Mouse (Mus musculus): ENCODE measurements around the gene Rnd2. TPM values are rescaled to one million over a fixed set of nuclear protein-coding genes. Genes with fewer than 3 reads are reported as not detected.
A peak's percentile ranks its signal among the peaks of the same experiment; 100 is the strongest.

The Rnd2 gene
- 8.9 and 10.4 TPM in 2 replicates for total RNA-seq (2012; rRNA removed)

DNA sequence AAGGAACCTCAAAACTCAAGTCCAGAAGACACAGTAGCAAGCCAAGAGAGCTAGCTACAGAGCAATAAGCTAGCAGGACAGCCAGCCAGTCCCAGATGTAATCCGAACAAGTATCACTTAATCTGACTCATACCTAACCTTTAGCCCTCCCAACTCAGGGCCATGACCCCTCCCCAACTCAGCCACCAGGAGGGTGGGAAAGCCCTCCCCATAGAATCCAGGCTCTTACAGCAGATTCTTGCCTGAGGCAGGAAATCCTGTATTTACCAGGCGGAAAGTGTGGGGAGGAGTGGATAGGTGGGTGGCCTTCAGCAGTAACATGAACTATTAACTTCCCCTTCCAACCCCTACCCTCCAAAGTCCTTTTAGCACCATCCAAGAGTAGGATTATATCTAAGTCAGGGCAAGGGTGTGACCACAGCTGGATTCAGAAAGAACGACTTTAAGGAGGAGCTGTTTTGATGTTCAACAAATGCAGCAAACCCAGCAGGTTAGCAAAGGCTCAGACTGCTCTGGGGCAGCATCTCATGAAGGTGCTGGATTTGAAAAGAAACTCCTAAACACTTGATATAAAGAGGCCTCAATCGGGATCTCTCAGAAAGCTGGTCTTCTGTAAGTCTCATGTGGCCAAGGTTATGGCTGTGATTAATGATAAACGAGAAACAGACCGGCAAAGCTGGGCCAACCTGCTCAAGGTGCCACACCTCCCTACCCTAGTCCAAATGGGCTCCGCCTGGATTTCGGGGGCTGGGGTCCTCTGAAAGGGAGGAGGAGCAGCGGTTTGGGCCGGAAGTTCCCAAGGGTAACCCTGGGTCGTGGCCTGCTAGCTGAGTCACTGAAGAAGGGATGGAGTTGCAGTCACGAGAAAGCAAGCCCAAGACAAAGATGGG lies at the start of gene Rnd2:
Gene Rnd2, plus strand, starts transcription at position 789 of the 890 bp plus-strand sequence.
- Histone ChIP-seq H3K9ac (ENCODE audit: insufficient read depth, low read depth, low read length, poor library complexity, severe bottlenecking) (peak within 1 kb of the TSS; percentile 74), H3K9me3 (ENCODE audit: control insufficient read depth, insufficient read depth, low read depth, low read length) (no peaks in the 10 kb centered on the region), H3K36me3 (ENCODE audit: control insufficient read depth, insufficient read depth, low read length, poor library complexity, severe bottlenecking) (peaks cover 23% of the 10 kb centered on the region), H3K4me1 (ENCODE audit: control insufficient read depth in 2 of 2, insufficient read depth in 2 of 2, low read length in 2 of 2, poor library complexity in 1 of 2) (peaks cover 7 to 32% of the 10 kb centered on the region in 2 experiments; a peak in 3 of 4 replicates), H3K4me3 (ENCODE audit: insufficient read depth in 1 of 2, low read depth in 1 of 2, low read length in 2 of 2, poor library complexity in 1 of 2, severe bottlenecking in 1 of 2) (peak within 1 kb of the TSS; percentile 77 to 79), H3K27ac (ENCODE audit: insufficient read depth, low read depth, low read length, poor library complexity, severe bottlenecking) (peak within 1 kb of the TSS; percentile 82)
- DNase-seq (ENCODE audit: low read depth, low spot score) = no peak
- in situ Hi-C loops (cut with MboI; ENCODE audit: low sequenced_read_pairs in 2 of 2, unreplicated experiment in 2 of 2) = no loop called here
- no peak for TF ChIP-seq ZNF384 (IDR thresholded peaks at IDR 0.05; ENCODE audit: low read depth, low read length)
- TF ChIP-seq MAFK (IDR thresholded peaks at IDR 0.05; ENCODE audit: insufficient read depth, low read depth, low read length) = 0 out of 2 replicates have a peak, but pooled peaks have one; percentile 42

DNA sequence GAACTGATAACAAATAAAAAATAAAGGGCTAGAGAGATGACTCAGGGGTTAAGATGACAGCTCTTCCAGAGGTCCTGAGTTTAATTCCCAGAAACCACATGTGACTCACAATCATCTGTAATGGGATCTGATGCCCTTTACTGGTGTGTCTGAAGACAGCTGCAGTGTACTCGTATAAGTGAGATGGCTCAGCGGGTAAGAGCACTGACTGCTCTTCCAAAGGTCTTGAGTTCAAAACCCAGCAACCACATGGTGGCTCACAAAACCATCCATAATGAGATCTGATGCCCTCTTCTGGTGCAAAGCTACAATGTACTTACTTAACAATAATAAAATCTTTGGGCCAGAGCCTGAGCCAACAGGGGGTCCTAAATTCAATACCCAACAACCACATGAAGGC lies 49.5 kb upstream of the Rnd2 start:
- TF ChIP-seq ZC3H11A (IDR thresholded peaks at IDR 0.05; ENCODE audit: borderline replicate concordance, low read depth, low read length) = no peak
- TF ChIP-seq ZNF384 (IDR thresholded peaks at IDR 0.05; ENCODE audit: low read depth, low read length) = no peak
- TF ChIP-seq MAFK (IDR thresholded peaks at IDR 0.05; ENCODE audit: insufficient read depth, low read depth, low read length) = no peak
- no peak for TF ChIP-seq CHD2 (IDR thresholded peaks at IDR 0.05; ENCODE audit: low read depth, low read length)
- no peak for TF ChIP-seq HCFC1 (IDR thresholded peaks at IDR 0.05; ENCODE audit: borderline replicate concordance, insufficient read depth, low read length)
- Histone ChIP-seq H3K27ac (ENCODE audit: insufficient read depth, low read depth, low read length, poor library complexity, severe bottlenecking) (no peak overlapping the region), H3K9me3 (ENCODE audit: control insufficient read depth, insufficient read depth, low read depth, low read length) (no peaks in the 10 kb centered on the region), H3K9ac (ENCODE audit: insufficient read depth, low read depth, low read length, poor library complexity, severe bottlenecking) (no peak overlapping the region), H3K4me3 (ENCODE audit: insufficient read depth in 1 of 2, low read depth in 1 of 2, low read length in 2 of 2, poor library complexity in 1 of 2, severe bottlenecking in 1 of 2) (no peak overlapping the region), H3K4me1 (ENCODE audit: control insufficient read depth in 2 of 2, insufficient read depth in 2 of 2, low read length in 2 of 2, poor library complexity in 1 of 2) (peaks cover 4 to 14% of the 10 kb centered on the region in 2 experiments; a peak in 2 of 4 replicates), H3K36me3 (ENCODE audit: control insufficient read depth, insufficient read depth, low read length, poor library complexity, severe bottlenecking) (peaks cover 22% of the 10 kb centered on the region)
- in situ Hi-C loops (cut with MboI; ENCODE audit: low sequenced_read_pairs in 2 of 2, unreplicated experiment in 2 of 2) = no loop called here
- DNase-seq (ENCODE audit: low read depth, low spot score) = no peak

- peak overlapping the region; percentile 54; the same call in 1 of the 2 replicates for H3K27ac ChIP-seq (ENCODE audit: insufficient read depth, low read depth, low read length, poor library complexity, severe bottlenecking)
- in situ Hi-C loops (cut with MboI; ENCODE audit: low sequenced_read_pairs in 2 of 2, unreplicated experiment in 2 of 2) = no loop called here
Measured at GRCm38 (mm10) chr11:101416433-101417100, 48.2 kb upstream of the Rnd2 start.

GRCm38 (mm10) chr11:101417101-101417855 lies 47.5 kb upstream of the Rnd2 start, which contains the start of gene Aarsd1:
Gene Aarsd1 (minus strand): TSS chr11:101417615.
- in situ Hi-C loops (cut with MboI; ENCODE audit: low sequenced_read_pairs in 2 of 2, unreplicated experiment in 2 of 2) = no loop called here

More at GRCm38 (mm10) chr11:101416433-101417100, 48.2 kb upstream of the Rnd2 start:
- Histone ChIP-seq H3K4me1 (ENCODE audit: control insufficient read depth in 2 of 2, insufficient read depth in 2 of 2, low read length in 2 of 2, poor library complexity in 1 of 2) (peaks cover 4 to 14% of the 10 kb centered on the region in 2 experiments; a peak in 2 of 4 replicates), H3K4me3 (ENCODE audit: insufficient read depth in 1 of 2, low read depth in 1 of 2, low read length in 2 of 2, poor library complexity in 1 of 2, severe bottlenecking in 1 of 2) (peak overlapping the region; percentile 78 to 98), H3K9ac (ENCODE audit: insufficient read depth, low read depth, low read length, poor library complexity, severe bottlenecking) (peak overlapping the region; percentile 94), H3K36me3 (ENCODE audit: control insufficient read depth, insufficient read depth, low read length, poor library complexity, severe bottlenecking) (peaks cover 11% of the 10 kb centered on the region), H3K9me3 (ENCODE audit: control insufficient read depth, insufficient read depth, low read depth, low read length) (no peaks in the 10 kb centered on the region)
- TF ChIP-seq ZC3H11A (IDR thresholded peaks at IDR 0.05; ENCODE audit: borderline replicate concordance, low read depth, low read length) (no peak), ZNF384 (IDR thresholded peaks at IDR 0.05; ENCODE audit: low read depth, low read length) (0 out of 2 replicates have a peak, but pooled peaks have one; percentile 13), CHD2 (IDR thresholded peaks at IDR 0.05; ENCODE audit: low read depth, low read length) (no peak), MAFK (IDR thresholded peaks at IDR 0.05; ENCODE audit: insufficient read depth, low read depth, low read length) (no peak), HCFC1 (IDR thresholded peaks at IDR 0.05; ENCODE audit: borderline replicate concordance, insufficient read depth, low read length) (no peak)
- DNase-seq (ENCODE audit: low read depth, low spot score) = peak; percentile 54

More at GRCm38 (mm10) chr11:101417101-101417855, 47.5 kb upstream of the Rnd2 start, which contains the start of gene Aarsd1:
- TF ChIP-seq MAFK (IDR thresholded peaks at IDR 0.05; ENCODE audit: insufficient read depth, low read depth, low read length) = no peak
- Histone ChIP-seq H3K4me3 (ENCODE audit: insufficient read depth in 1 of 2, low read depth in 1 of 2, low read length in 2 of 2, poor library complexity in 1 of 2, severe bottlenecking in 1 of 2) (peak within 1 kb of the TSS; percentile 78 to 98), H3K4me1 (ENCODE audit: control insufficient read depth in 2 of 2, insufficient read depth in 2 of 2, low read length in 2 of 2, poor library complexity in 1 of 2) (peaks cover 4 to 12% of the 10 kb centered on the region in 2 experiments; a peak in 2 of 4 replicates), H3K9ac (ENCODE audit: insufficient read depth, low read depth, low read length, poor library complexity, severe bottlenecking) (peak within 1 kb of the TSS; percentile 94), H3K9me3 (ENCODE audit: control insufficient read depth, insufficient read depth, low read depth, low read length) (no peaks in the 10 kb centered on the region), H3K36me3 (ENCODE audit: control insufficient read depth, insufficient read depth, low read length, poor library complexity, severe bottlenecking) (peaks cover 7% of the 10 kb centered on the region), H3K27ac (ENCODE audit: insufficient read depth, low read depth, low read length, poor library complexity, severe bottlenecking) (peak within 1 kb of the TSS; percentile 54)
- peak; percentile 65 for DNase-seq (ENCODE audit: low read depth, low spot score)

Data from ES-E14 (cell line).